Mouse (Mus musculus): Measurements from ENCODE around the gene Moxd2.
A peak's percentile ranks its signal among the peaks of the same experiment; 100 is the strongest.

Moxd2 gene

GRCm38 (mm10) chr6:40887394-40887793, at the start of gene Moxd2:
Moxd2 (minus strand) TSS chr6:40887494.
- DNase-seq (ENCODE audit: low spot score) = no peak

GRCm38 (mm10) chr6:40919954-40920353, 32.7 kb upstream of the Moxd2 start:
- DNase-seq (ENCODE audit: low spot score) = no peak

- no peak for DNase-seq (ENCODE audit: low spot score)
Observed at GRCm38 (mm10) chr6:40900287-40900686, 13.0 kb upstream of the Moxd2 start, which contains the start of gene Prss58. Prss58 (minus strand) TSS chr6:40900387.

GRCm38 (mm10) chr6:40894716-40895115, 7.4 kb upstream of the Moxd2 start:
- no peak for DNase-seq (ENCODE audit: low spot score)

GRCm38 (mm10) chr6:40893577-40893976, 6.3 kb upstream of the Moxd2 start:
- DNase-seq (ENCODE audit: low spot score) = peak; percentile 75

- DNase-seq (ENCODE audit: low spot score) = no peak
Observed at GRCm38 (mm10) chr6:40891754-40892153, 4.5 kb upstream of the Moxd2 start.

GRCm38 (mm10) chr6:40890973-40891372, 3.7 kb upstream of the Moxd2 start:
- DNase-seq (ENCODE audit: low spot score) = no peak

GRCm38 (mm10) chr6:40845283-40845682, 42.0 kb downstream of the Moxd2 start:
- no peak for DNase-seq (ENCODE audit: low spot score)
